Mouse (Mus musculus) liver, embryonic 14.5 days (tissue): ENCODE data around the gene Plvap.

Source experiments
- CTCF ChIP-seq: IDR thresholded peaks from 2 replicates; pipeline ENCODE4 v1.5.1; 2016; ENCODE audit warnings: antibody characterized with exemption, low read depth, control low read depth
- EP300 ChIP-seq: IDR thresholded peaks from 2 replicates; pipeline ENCODE4 v1.6.1; 2016; ENCODE audit warnings: antibody characterized with exemption, low read depth

- TF ChIP-seq CTCF: no peak
- TF ChIP-seq EP300: no peak
Observed at GRCm38 (mm10) chr8:71452669-71453068, 58.9 kb downstream of the Plvap start.
